Mouse (Mus musculus) hindbrain, postnatal 0 days (tissue): ENCODE measurements at regions not wholly inside any gene's neighbourhood (a gene's known extent, or its start where the extent isn't known, plus 50 kb on each side); places are given as distances from the start of the nearest gene placed in this dataset.

Experiments used
- ATAC-seq: fragments of 200-750 bp; cut with Nextera tagmentation; 2 replicates; pipeline ENCODE4 v1.8.0; 2017; ENCODE audit warnings: mild to moderate bottlenecking, moderate TSS enrichment, moderate library complexity
- DNase-seq: peaks from one replicate; pipeline ENCODE4 v3.0.0-alpha.2; 2015; ENCODE audit warnings: low spot score
- H3K27ac ChIP-seq: fragments of 300-500 bp; sonication (generic); 2 replicates; pipeline ENCODE4 v1.5.1; 2014; ENCODE audit warnings: mild to moderate bottlenecking
- H3K27me3 ChIP-seq: fragments of 300-500 bp; sonication (generic); 2 replicates; pipeline ENCODE4 v1.6.1; 2014; ENCODE audit warnings: low read length, mixed read lengths; ENCODE audit not compliant: insufficient read depth
- H3K36me3 ChIP-seq: fragments of 300-500 bp; sonication (generic); 2 replicates; pipeline ENCODE4 v1.6.1; 2014; ENCODE audit warnings: low read length, mixed read lengths; ENCODE audit not compliant: insufficient read depth
- H3K4me1 ChIP-seq: fragments of 300-500 bp; sonication (generic); 2 replicates; pipeline ENCODE4 v1.6.1; 2014; ENCODE audit warnings: antibody characterized with exemption, low read length, mixed read lengths; ENCODE audit not compliant: insufficient read depth
- H3K4me2 ChIP-seq: fragments of 300-500 bp; sonication (generic); 2 replicates; pipeline ENCODE4 v1.6.1; 2014; ENCODE audit warnings: low read depth, mild to moderate bottlenecking, low read length, moderate library complexity, mixed read lengths
- H3K4me3 ChIP-seq: fragments of 300-500 bp; sonication (generic); 2 replicates; pipeline ENCODE4 v1.5.1; 2014; ENCODE audit warnings: low read length
- H3K9ac ChIP-seq: fragments of 300-500 bp; sonication (generic); replicated peaks from 2 replicates; pipeline ENCODE4 v1.6.1; 2014; ENCODE audit warnings: mild to moderate bottlenecking, low read length, moderate library complexity, mixed read lengths
- H3K9me3 ChIP-seq: fragments of 300-500 bp; sonication (generic); 2 replicates; pipeline ENCODE4 v1.6.1; 2016; ENCODE audit warnings: low read length, mixed read lengths
- CTCF ChIP-seq: IDR thresholded peaks from 2 replicates; pipeline ENCODE4 v1.5.1; 2016; ENCODE audit warnings: antibody characterized with exemption, control low read depth, low read depth
- whole genome bisulfite sequencing: fragments of 180-500 bp; shearing (Covaris S2); extraction: QIAGEN DNeasy Blood & Tissue Kit; methylation state at CpG from one replicate; pipeline ENCODE4 v1.1.7; 2014; 5-methylcytosine and 5-hydroxymethylcytosine counted together

- TF ChIP-seq CTCF: no peak
- 88% methylated on average over 2 of the region's 2 CpGs for WGBS
- H3K4me2 ChIP-seq: no peak overlapping the region
Observed at GRCm38 (mm10) chr8:23580701-23581100, 1145.0 kb downstream of the Adam3 start.

More at GRCm38 (mm10) chr8:23580701-23581100, 1145.0 kb downstream of the Adam3 start:
- Histone ChIP-seq H3K9ac (no peak overlapping the region), H3K4me1 (no peaks in the 10 kb centered on the region), H3K36me3 (no peaks in the 10 kb centered on the region), H3K9me3 (no peaks in the 10 kb centered on the region), H3K27ac (no peak overlapping the region), H3K4me3 (no peak overlapping the region), H3K27me3 (no peaks in the 10 kb centered on the region)
- no peak for DNase-seq
- ATAC-seq: no peak
